Mouse (Mus musculus) small intestine, adult 2 months (tissue): ENCODE data around the gene Krtap4-2. TPM values are rescaled to one million over a fixed set of nuclear protein-coding genes. Genes with fewer than 3 reads are reported as not detected.
"Not testable (repeated sequence)": the region's sequence is repeated elsewhere in the genome, so short reads cannot be mapped to it uniquely, and the experiment has no call there.

Source experiments
- H3K27ac ChIP-seq: fragments of 200-500 bp; 2 replicates; pipeline ENCODE4 v1.5.1; 2012; ENCODE audit warnings: low read depth, low read length, control low read depth, inconsistent platforms; ENCODE audit not compliant: insufficient read depth
- H3K27me3 ChIP-seq: fragments of 200-500 bp; 2 replicates; pipeline ENCODE4 v1.6.1; 2012; ENCODE audit warnings: mild to moderate bottlenecking, moderate library complexity, low read length, inconsistent platforms; ENCODE audit not compliant: control insufficient read depth, insufficient read depth
- H3K36me3 ChIP-seq: fragments of 200-500 bp; 2 replicates; pipeline ENCODE4 v1.6.1; 2012; ENCODE audit warnings: mild to moderate bottlenecking, low read length, control low read depth, inconsistent platforms; ENCODE audit not compliant: control insufficient read depth, insufficient read depth
- H3K4me1 ChIP-seq: fragments of 200-500 bp; 2 replicates; pipeline ENCODE4 v1.6.1; 2012; ENCODE audit warnings: low read length, inconsistent platforms, mixed read lengths; ENCODE audit not compliant: control insufficient read depth, insufficient read depth, insufficient read length
- H3K4me3 ChIP-seq: fragments of 200-500 bp; 2 replicates; pipeline ENCODE4 v1.5.1; 2012; ENCODE audit warnings: low read depth, mild to moderate bottlenecking, control low read depth, inconsistent platforms, low read length, moderate library complexity
- CTCF ChIP-seq: fragments of 200-500 bp; IDR thresholded peaks from 2 replicates; pipeline ENCODE4 v1.5.1; 2012; ENCODE audit warnings: low read depth, mild to moderate bottlenecking, control low read depth, inconsistent platforms, low read length, moderate library complexity, mixed read lengths; ENCODE audit not compliant: insufficient replicate concordance, insufficient read length; ENCODE audit errors: extremely low read depth
- POLR2A ChIP-seq: fragments of 200-500 bp; IDR thresholded peaks from 2 replicates; pipeline ENCODE4 v1.6.1; 2012; ENCODE audit warnings: low read depth, mild to moderate bottlenecking, control low read depth, inconsistent platforms, low read length, moderate library complexity
- WGBS: fragments of 180-500 bp; shearing (Covaris S2); methylation state at CpG from one replicate; pipeline ENCODE4 v1.1.7; 2018; 5-methylcytosine and 5-hydroxymethylcytosine counted together
- polyA plus RNA-seq: library from polyadenylated mRNA; depleted of rRNA; stranded (reverse); fragments of >200 nt; gene quantifications from 2 replicates; pipeline ENCODE4 v1.2.3, GENCODE M21; 2012

Gene Krtap4-2
- polyA plus RNA-seq, 1 experiment, result not detected

DNA sequence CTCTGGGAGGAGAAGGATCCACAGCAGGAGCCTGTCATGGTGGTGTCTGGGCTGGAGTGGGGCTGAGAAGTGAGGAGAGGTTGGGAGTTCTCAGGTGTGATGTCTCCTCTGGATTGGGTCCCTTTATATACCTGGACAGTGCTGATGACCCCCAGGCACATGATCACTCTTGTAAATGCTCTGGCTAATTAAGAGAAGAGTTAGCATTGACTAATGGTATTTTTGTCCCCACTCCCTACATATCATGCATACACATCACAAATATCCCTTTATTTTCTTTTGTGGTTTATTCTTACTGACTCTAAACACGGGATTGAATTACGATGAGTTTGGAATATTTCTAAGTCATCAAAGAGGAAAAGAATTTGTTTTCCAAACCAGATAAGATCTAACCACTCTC lies 14.5 kb downstream of the Krtap4-2 start, which contains the start of gene Gm11562:
TSS of gene Gm11562 (minus strand) at position 101 of the 400 bp plus-strand sequence.
- no peaks in the 10 kb centered on the region for H3K36me3 ChIP-seq
- H3K4me1 ChIP-seq, result no peaks in the 10 kb centered on the region
- WGBS, result 73% methylated on average over 2 of the region's 2 CpGs
- H3K4me3 ChIP-seq, result no peak within 1 kb of the TSS
- TF ChIP-seq POLR2A (no peak), CTCF (no peak)
- H3K27me3 ChIP-seq, result no peaks in the 10 kb centered on the region
- H3K27ac ChIP-seq, result no peak within 1 kb of the TSS

DNA sequence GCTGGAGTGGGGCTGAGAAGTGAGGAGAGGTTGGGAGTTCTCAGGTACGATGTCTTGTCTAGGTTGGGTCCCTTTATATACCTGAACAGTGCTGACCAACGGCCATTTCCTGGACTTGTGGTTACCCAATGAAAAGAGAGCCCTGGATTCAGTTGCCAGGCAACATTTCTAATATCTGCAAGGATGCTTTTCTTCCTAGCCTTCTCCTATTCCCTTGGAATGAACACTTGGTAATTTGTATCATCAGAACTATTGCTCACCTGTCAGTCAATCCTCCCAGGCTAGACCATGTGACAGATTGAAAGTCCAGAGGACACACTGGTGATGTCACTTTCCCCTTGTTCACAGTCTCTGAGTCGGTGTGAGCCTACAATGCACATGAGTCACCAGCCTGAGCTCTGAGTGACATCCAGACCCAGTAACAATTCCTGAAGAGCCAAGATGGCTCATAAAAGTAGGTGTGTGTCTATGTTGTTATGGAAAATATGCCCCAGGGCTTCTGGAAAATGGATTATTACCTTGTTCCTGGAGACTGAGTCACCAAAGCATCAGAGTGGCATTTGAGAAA lies 20.0 kb downstream of the Krtap4-2 start, which contains the start of gene Krtap2-4:
TSS of gene Krtap2-4 (minus strand) at position 51 of the 568 bp plus-strand sequence.
- Histone ChIP-seq H3K27ac (no peak within 1 kb of the TSS), H3K4me1 (peaks cover 3% of the 10 kb centered on the region; the same call in 1 of the 2 replicates), H3K36me3 (no peaks in the 10 kb centered on the region), H3K27me3 (no peaks in the 10 kb centered on the region), H3K4me3 (no peak within 1 kb of the TSS)
- TF ChIP-seq CTCF (no peak), POLR2A (no peak)
- WGBS, result 41% methylated on average over 3 of the region's 3 CpGs

DNA sequence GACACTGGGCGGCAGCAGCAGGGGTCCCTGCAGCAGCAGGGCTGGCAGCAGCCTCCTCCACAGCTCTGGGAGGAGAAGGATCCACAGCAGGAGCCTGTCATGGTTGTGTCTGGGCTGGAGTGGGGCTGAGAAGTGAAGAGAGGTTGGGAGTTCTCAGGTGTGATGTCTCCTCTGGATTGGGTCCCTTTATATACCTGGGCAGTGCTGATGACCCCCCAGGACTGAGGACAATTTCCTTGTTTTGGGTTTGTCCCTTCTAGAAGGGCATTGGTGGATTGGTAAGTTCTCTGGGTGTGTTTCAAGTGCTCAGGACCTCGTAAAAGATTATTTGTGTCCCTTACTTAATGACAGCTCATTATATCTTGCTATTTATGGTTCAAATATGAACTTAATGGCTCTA lies 24.8 kb downstream of the Krtap4-2 start, which contains the start of gene Gm11937:
TSS of gene Gm11937 (minus strand) at position 101 of the 400 bp plus-strand sequence.
- H3K36me3 ChIP-seq, H3K27me3 ChIP-seq, H3K4me3 ChIP-seq, H3K4me1 ChIP-seq, H3K27ac ChIP-seq: not testable (repeated sequence)
- WGBS, result 53% methylated on average over 2 of the region's 2 CpGs

DNA sequence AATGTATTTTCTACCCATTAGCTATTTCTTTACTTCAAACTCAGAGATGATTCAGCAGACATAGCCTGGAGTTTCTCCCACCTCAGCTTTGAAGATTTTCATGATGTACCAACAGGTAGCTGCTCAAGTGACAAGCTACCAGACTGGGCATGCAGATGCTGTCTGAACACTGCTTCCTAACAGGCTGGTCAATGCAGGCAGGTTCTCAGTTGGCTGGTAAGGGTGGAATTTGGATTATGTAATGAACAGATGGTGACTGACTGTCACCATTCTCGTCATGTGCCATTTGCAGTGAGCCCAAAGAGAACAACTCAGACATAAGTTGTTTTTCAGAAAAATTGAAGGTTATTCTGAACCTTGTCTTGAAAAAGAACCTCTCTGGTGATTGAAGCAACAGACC lies 25.8 kb downstream of the Krtap4-2 start:
- Histone ChIP-seq H3K27me3 (no peaks in the 10 kb centered on the region), H3K27ac (no peak overlapping the region), H3K4me3 (no peak overlapping the region), H3K4me1 (peaks cover 5% of the 10 kb centered on the region; the same call in 1 of the 2 replicates), H3K36me3 (no peaks in the 10 kb centered on the region)
- no peak for TF ChIP-seq POLR2A
- no peak for TF ChIP-seq CTCF
- WGBS, result 84% methylated on average over 1 of the region's 1 CpGs

DNA sequence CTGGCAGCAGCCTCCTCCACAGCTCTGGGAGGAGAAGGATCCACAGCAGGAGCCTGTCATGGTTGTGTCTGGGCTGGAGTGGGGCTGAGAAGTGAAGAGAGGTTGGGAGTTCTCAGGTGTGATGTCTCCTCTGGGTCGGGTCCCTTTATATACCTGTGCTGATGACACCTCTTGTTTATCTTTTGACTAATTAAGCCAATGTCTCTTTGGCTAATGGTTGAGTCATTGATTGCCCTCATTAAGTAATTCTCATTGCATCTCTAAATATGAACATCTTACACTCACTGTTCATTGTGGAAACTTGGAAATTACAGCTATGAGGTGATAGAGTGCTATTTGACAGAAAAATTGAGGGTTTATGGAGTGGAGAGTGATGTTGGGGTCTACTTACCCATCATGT lies 31.7 kb downstream of the Krtap4-2 start, which contains the start of gene Gm11938:
TSS of gene Gm11938 (minus strand) at position 101 of the 400 bp plus-strand sequence.
- H3K36me3 ChIP-seq, H3K27me3 ChIP-seq, H3K4me3 ChIP-seq, H3K27ac ChIP-seq, H3K4me1 ChIP-seq: not testable (repeated sequence)
- WGBS, result 28% methylated on average over 1 of the region's 1 CpGs

DNA sequence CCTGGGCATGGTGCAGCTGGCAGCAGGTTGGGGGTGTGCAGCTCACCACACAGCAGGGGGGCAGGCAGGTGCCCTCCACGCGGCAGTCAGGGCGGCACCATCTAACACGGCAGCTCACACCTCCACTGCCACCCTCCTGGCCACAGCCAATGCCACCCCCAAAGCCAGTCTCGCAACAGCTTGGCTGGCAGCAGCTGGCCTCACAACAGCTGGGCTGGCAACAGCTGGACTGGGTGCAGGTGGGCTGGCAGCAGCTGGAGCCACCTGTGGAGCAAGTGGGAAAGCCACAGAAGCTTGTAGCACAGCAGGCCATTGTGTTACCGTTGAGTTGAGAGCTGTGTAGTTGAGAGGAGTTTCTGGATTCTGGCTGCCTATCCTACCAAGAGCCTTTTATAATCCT lies 37.1 kb downstream of the Krtap4-2 start, which contains the start of gene Krtap9-3:
TSS of gene Krtap9-3 (minus strand) at position 364 of the 400 bp plus-strand sequence.
- H3K4me3 ChIP-seq, H3K27ac ChIP-seq, H3K4me1 ChIP-seq, H3K27me3 ChIP-seq, H3K36me3 ChIP-seq: not testable (repeated sequence)
- WGBS, result 55% methylated on average over 6 of the region's 6 CpGs

DNA sequence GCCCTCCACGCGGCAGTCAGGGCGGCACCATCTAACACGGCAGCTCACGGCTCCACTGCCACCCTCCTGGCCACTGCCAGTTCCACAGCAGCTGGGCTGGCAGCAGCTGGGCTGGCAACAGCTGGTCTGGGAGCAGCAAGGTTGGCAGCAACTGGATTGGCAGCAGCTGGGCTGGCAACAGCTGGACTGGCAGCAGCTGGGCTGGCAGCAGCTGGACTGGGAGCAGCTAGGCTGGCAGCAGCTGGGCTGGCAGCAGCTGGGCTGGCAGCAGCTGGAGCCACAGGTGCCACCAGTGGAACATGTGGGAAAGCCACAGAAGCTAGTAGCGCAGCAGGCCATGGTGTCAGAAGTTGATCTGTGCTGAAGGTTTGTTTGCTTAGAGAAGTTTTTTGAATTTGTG lies 43.9 kb downstream of the Krtap4-2 start, which contains the start of gene Krtap1-3:
TSS of gene Krtap1-3 (minus strand) at position 359 of the 400 bp plus-strand sequence.
- WGBS, result 74% methylated on average over 6 of the region's 6 CpGs

More for the DNA sequence above, 43.9 kb downstream of the Krtap4-2 start, which contains the start of gene Krtap1-3:
- Histone ChIP-seq H3K27ac (no peak within 1 kb of the TSS), H3K27me3 (no peaks in the 10 kb centered on the region), H3K36me3 (no peaks in the 10 kb centered on the region), H3K4me3 (no peak within 1 kb of the TSS), H3K4me1 (peaks cover 4% of the 10 kb centered on the region; the same call in 1 of the 2 replicates)
- TF ChIP-seq CTCF, result no peak
- TF ChIP-seq POLR2A, result no peak
